7 mouse cellular contexts compared by ENCODE assay signal in genomic region chr3:138526916-138527666, GRCm38 (mm10). TPM values are rescaled to one million over a fixed set of nuclear protein-coding genes. Genes with fewer than 3 reads are reported as not detected.
A peak's percentile ranks its signal among the peaks of the same experiment; 100 is the strongest.
DNase-seq lines count a peak whose midpoint lies in the region; ATAC-seq lines count a peak whose summit lies in the region.

No protein-coding gene starts in this region.

- H3K9ac ChIP-seq in intestine, embryonic 15.5 days: peak overlapping the region; percentile 97

- peak; percentile 94 for ATAC-seq in intestine, embryonic 15.5 days

- H3K4me1 ChIP-seq in intestine, embryonic 15.5 days (replicated peaks): peaks cover 13% of the 10 kb centered on the region
- peaks cover 45% of the 10 kb centered on the region for H3K4me1 ChIP-seq in midbrain, embryonic 10.5 days

- WGBS in intestine, embryonic 15.5 days: under 1% methylated on average over 76 of the region's 85 CpGs
- WGBS in midbrain, embryonic 10.5 days: under 1% methylated on average over 85 of the region's 85 CpGs

- peak overlapping the region; percentile 92 for H3K27ac ChIP-seq in intestine, embryonic 15.5 days
- H3K27ac ChIP-seq in midbrain, embryonic 10.5 days (replicated peaks): peak overlapping the region; percentile 99

- intact Hi-C loops in gastrocnemius, postnatal 36 days (cut with DNase I): no loop called here
- intact Hi-C loops in left cerebral cortex, postnatal 25 days (cut with DNase I): loop anchor here (2.0 to 5.0 kb wide), 2 partner anchors 38 to 215 kb away; partner anchors contain the start of genes Metap1 and Tspan5

- H3K36me3 ChIP-seq in intestine, embryonic 15.5 days: no peaks in the 10 kb centered on the region
- H3K36me3 ChIP-seq in midbrain, embryonic 10.5 days: peaks cover 5% of the 10 kb centered on the region; the same call in 1 of the 2 replicates

- no peaks in the 10 kb centered on the region for H3K27me3 ChIP-seq in intestine, embryonic 15.5 days (replicated peaks)
- peaks cover 12% of the 10 kb centered on the region for H3K27me3 ChIP-seq in midbrain, embryonic 10.5 days (ENCODE audit: low read depth, poor library complexity, severe bottlenecking)

- peak overlapping the region; percentile 100 for H3K4me3 ChIP-seq in intestine, embryonic 15.5 days (replicated peaks)
- H3K4me3 ChIP-seq in midbrain, embryonic 10.5 days: peak overlapping the region; percentile 82

- DNase-seq in adrenal gland, adult 2 months: peak; percentile 98
- peak; percentile 98 for DNase-seq in embryo, embryonic 11.5 days (ENCODE audit: low read depth, low spot score)
- DNase-seq in gastrocnemius, postnatal 36 days: peak; percentile 87 to 97
- peak; percentile 96 to 99 for DNase-seq in left cerebral cortex, postnatal 25 days (ENCODE audit: low spot score in 2 of 2)
- DNase-seq in midbrain, embryonic 10.5 days (ENCODE audit: low spot score): peak; percentile 97
- peak; percentile 92 for DNase-seq in right cerebral cortex, postnatal 4 days

- H3K4me2 ChIP-seq in intestine, embryonic 15.5 days (replicated peaks): peak overlapping the region; percentile 89

- no peaks in the 10 kb centered on the region for H3K9me3 ChIP-seq in intestine, embryonic 15.5 days
- no peaks in the 10 kb centered on the region for H3K9me3 ChIP-seq in midbrain, embryonic 10.5 days (replicated peaks)

RNA-seq across cellular contexts. Expression of gene Eif4e, which starts 1.1 kb away (rescaled TPM):
- 100 to 1,000 TPM; 187 to 191 TPM for total RNA-seq in adrenal gland, adult 2 months (2021)
- polyA plus RNA-seq in adrenal gland, adult 2 months (2012; rRNA removed): 3.5 and 4.5 TPM in 2 replicates
- total RNA-seq in gastrocnemius, postnatal 36 days (2021): 100 to 1,000 TPM; 121 TPM
- polyA plus RNA-seq in intestine, embryonic 15.5 days (2015; fragmentation: Nextera tagmentation; extraction: Ambion mirVana): 308 and 309 TPM in 2 replicates
- total RNA-seq in left cerebral cortex, postnatal 25 days (2021): 100 to 1,000 TPM; 176 to 189 TPM
- polyA plus RNA-seq in midbrain, embryonic 10.5 days (2016; fragmentation: Nextera tagmentation; extraction: Ambion mirVana): 482 and 499 TPM in 2 replicates

RNA-seq across cellular contexts. Expression of gene Metap1, which starts 37.8 kb away (rescaled TPM):
- 10 to 100 TPM; 46.8 to 57.2 TPM for total RNA-seq in adrenal gland, adult 2 months (2021)
- polyA plus RNA-seq in adrenal gland, adult 2 months (2012; rRNA removed): 5.4 and 6.6 TPM in 2 replicates
- total RNA-seq in gastrocnemius, postnatal 36 days (2021): 10 to 100 TPM; 43.6 to 44.5 TPM
- 48.0 and 48.4 TPM in 2 replicates for polyA plus RNA-seq in intestine, embryonic 15.5 days (2015; fragmentation: Nextera tagmentation; extraction: Ambion mirVana)
- total RNA-seq in left cerebral cortex, postnatal 25 days (2021): 10 to 100 TPM; 40.5 to 43.8 TPM
- 47.9 and 48.0 TPM in 2 replicates for polyA plus RNA-seq in midbrain, embryonic 10.5 days (2016; fragmentation: Nextera tagmentation; extraction: Ambion mirVana)

Comparison
In these comparisons a context has a peak if more than half of its experiments do, and no peak if none do; other contexts are left out.
1. Peak in every context shown above with its lines: DNase-seq, ATAC-seq, H3K4me3 ChIP-seq and H3K27ac ChIP-seq.